Mouse (Mus musculus) Muller cell, postnatal 12 days (primary cell): Measurements from ENCODE around the gene Agr3.

ENCODE experiments used
- DNase-seq: peaks from one replicate; pipeline ENCODE4 v3.0.0-alpha.2; 2015; ENCODE audit errors: inconsistent ontology term

The Agr3 gene

DNA sequence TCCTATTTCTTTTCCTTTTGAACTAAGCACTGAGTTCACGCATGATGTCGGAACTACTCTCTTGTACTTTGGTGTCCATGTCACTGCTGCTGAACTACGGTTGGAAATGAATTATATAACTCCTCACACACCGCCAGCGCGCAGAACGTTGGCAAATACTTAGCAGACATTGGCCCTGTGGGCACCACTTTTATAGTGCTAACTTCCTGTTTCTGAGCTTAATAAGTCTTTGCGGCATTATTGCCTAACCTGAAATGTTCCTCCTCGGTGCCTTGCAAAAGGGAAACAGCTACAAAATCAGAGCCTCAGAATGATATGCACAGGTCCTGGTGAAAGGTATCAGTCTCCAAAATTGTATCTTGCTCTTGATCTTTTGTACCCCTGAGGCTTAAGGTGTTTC, 58.1 kb downstream of the Agr3 start:
- DNase-seq = no peak

DNA sequence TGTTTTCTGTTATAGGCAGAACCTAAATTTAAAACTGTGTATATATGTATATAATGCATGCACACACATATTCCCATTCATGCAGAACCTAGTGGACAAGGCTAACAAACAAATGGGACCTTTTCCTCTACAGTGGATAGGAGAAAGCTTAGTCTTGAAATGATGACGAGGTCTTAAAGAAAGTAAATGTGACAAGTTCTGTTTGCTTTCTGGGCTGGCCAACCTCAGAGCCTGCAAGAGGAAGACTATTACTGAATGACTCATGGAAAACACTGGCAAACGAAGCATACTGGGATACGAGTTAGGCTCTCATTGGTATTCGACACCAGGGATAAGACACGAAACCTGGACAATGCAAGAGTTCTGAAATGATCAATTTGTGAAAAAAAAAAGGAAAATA, 59.3 kb downstream of the Agr3 start:
- DNase-seq = no peak

DNA sequence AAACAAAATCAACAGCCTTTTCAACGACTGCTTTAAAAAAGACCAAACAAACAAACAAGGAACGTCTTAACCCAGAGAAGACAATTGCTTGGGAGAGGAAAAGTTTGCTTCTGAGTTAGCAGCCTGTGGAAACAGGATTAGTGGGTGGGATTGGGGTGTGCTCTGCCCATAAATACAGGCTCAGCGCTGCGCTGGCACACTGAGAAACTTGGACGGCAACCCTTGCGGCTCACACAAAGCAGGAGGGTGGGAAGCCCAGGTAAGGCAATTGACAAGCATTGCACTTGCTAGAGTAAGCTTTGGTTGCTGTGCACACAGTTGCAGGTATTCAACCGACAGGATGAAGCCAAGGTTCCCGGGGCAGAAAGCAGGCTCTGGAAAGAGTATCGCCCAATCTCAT, 67.3 kb downstream of the Agr3 start, which contains the start of gene Agr2:
Gene Agr2 (plus strand): TSS at position 197 of the 400 bp plus-strand sequence.
- DNase-seq = no peak

DNA sequence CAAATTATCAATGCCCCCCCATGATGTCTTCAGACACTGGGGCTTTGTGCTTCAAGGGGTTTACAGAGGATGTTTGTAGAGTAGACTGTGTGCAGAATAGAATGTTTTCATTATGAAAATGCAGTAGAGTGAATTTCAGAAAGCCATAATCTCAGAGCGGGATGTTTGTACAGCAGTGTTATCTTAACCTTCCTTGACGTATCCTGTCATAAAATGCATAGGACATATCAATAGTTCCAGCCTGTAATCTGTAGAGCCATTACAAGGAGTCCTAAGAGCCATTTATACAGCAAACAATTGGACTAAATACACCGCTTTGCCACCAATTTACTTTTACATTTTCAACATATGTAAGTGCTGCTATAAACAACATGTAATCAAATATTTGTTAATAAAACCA, 68.2 kb downstream of the Agr3 start:
- DNase-seq = no peak

DNA sequence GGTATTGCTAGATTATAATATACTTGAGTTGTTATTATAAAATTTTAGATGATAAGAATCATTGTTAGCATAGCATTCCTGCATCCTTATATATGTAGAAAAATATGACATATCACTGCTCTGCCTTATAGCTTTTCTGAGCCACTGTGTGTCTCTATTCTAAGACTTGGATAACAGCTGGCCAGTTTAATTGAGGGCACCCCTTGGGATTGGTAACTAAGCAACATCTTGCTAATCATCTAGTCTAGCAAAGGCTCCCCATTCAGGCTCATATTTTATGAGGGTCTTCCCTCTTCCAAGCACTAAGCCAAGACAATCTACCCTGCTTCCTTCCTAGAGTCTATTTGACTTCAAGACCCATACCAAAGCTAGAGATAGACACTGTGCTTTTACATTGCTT, 68.7 kb downstream of the Agr3 start:
- DNase-seq = no peak

DNA sequence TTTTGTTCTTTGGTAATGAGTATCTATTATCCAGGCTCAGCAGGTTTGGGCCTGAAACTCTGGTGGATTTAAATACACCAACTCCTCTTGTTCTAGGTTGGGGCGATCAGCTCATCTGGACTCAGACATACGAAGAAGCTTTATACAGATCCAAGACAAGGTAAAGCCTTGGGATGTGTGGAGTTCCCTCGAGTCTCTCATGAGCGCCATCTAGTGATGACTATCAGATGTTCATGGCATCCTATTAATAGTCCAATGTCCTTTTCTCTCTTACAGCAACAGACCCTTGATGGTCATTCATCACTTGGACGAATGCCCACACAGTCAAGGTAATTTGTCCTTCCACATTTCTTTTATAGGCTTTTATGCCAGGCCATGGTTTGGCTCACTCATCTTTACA, 70.4 kb downstream of the Agr3 start:
- DNase-seq = no peak
